Mouse (Mus musculus) layer of hippocampus, adult 2 months (tissue): ENCODE results near the gene Prkcz. TPM values are rescaled to one million over a fixed set of nuclear protein-coding genes. Genes with fewer than 3 reads are reported as not detected.

Experiments
- DNase-seq, 2 experiments: peaks; one replicate each; pipeline ENCODE4 v3.0.0; 2022; ENCODE audit warnings: low spot score in 2 of 2
- H3K27ac ChIP-seq: fragments of 200-600 bp; 2 replicates; pipeline ENCODE4 v1.8.1; 2022
- H3K4me3 ChIP-seq: fragments of 200-600 bp; 2 replicates; pipeline ENCODE4 v1.8.1; 2022; ENCODE audit warnings: mild to moderate bottlenecking
- CTCF ChIP-seq: fragments of 200-600 bp; conservative IDR thresholded peaks from 2 replicates; pipeline ENCODE4 v1.8.1; 2022; ENCODE audit warnings: antibody characterized with exemption, mild to moderate bottlenecking, moderate library complexity
- long read RNA-seq, 2 experiments: library from polyadenylated mRNA; stranded (forward); transcript quantifications; one replicate each; pipeline ENCODE4 v2.0.0; 2021; ENCODE audit warnings: borderline mapping rate in 2 of 2
- total RNA-seq, 2 experiments: library from RNA; stranded (reverse); gene quantifications; 2 replicates each; pipeline ENCODE4 v1.2.3; 2021

Prkcz gene
- total RNA-seq: 100 to 1,000 TPM; 158 to 160 TPM
- long read RNA-seq, experiment 1, full-length matches to known transcripts: 88 of 136 reads
- long read RNA-seq, experiment 1, partial matches to known transcripts: 14 of 136 reads
- long read RNA-seq, experiment 1, other reads (novel, unspliced or antisense): 34 of 136 reads
- long read RNA-seq, experiment 2, full-length matches to known transcripts: 130 of 184 reads
- long read RNA-seq, experiment 2, partial matches to known transcripts: 10 of 184 reads
- long read RNA-seq, experiment 2, other reads (novel, unspliced or antisense): 44 of 184 reads

GRCm38 (mm10) chr4:155361303-155361791 lies at the start of gene Prkcz:
Gene Prkcz (minus strand): TSS chr4:155361361.
- H3K27ac ChIP-seq: no peak within 1 kb of the TSS
- no peak for TF ChIP-seq CTCF
- peak within 1 kb of the TSS; percentile 48 for H3K4me3 ChIP-seq
- peak in 1 of 2 experiments; percentile 46 for DNase-seq

- peak within 1 kb of the TSS; percentile 69 for H3K4me3 ChIP-seq
- peak; percentile 89 for DNase-seq
- TF ChIP-seq CTCF: no peak
- peak within 1 kb of the TSS; percentile 90 for H3K27ac ChIP-seq
Observed at GRCm38 (mm10) chr4:155409058-155409776, 48.1 kb upstream of the Prkcz start, which contains the start of gene Cfap74. Gene Cfap74 (plus strand): TSS chr4:155409190.

GRCm38 (mm10) chr4:155408695-155409057 lies 47.5 kb upstream of the Prkcz start:
- Histone ChIP-seq H3K27ac (peak overlapping the region; percentile 90), H3K4me3 (peak overlapping the region; percentile 69)

GRCm38 (mm10) chr4:155402489-155402888 lies 41.3 kb upstream of the Prkcz start:
- no peak overlapping the region for H3K4me3 ChIP-seq
- TF ChIP-seq CTCF: no peak
- H3K27ac ChIP-seq: no peak overlapping the region
- no peak for DNase-seq

More at GRCm38 (mm10) chr4:155408695-155409057, 47.5 kb upstream of the Prkcz start:
- peak; percentile 70 for TF ChIP-seq CTCF
- DNase-seq: peak in 1 of 2 experiments; percentile 23

GRCm38 (mm10) chr4:155401121-155401520 lies 40.0 kb upstream of the Prkcz start:
- no peak for TF ChIP-seq CTCF
- no peak for DNase-seq
- Histone ChIP-seq H3K27ac (no peak overlapping the region), H3K4me3 (no peak overlapping the region)

- Histone ChIP-seq H3K27ac (peak overlapping the region; percentile 82), H3K4me3 (peak overlapping the region; percentile 80)
- no peak for TF ChIP-seq CTCF
- DNase-seq: no peak
Observed at GRCm38 (mm10) chr4:155398222-155398540, 37.0 kb upstream of the Prkcz start.

GRCm38 (mm10) chr4:155397511-155398221 lies 36.5 kb upstream of the Prkcz start, which contains the start of gene Gabrd:
Gene Gabrd (minus strand): TSS chr4:155398112.
- Histone ChIP-seq H3K27ac (peak within 1 kb of the TSS; percentile 82), H3K4me3 (peak within 1 kb of the TSS; percentile 80)
- TF ChIP-seq CTCF: 0 out of 2 replicates have a peak, but pooled peaks have one; percentile 7
- DNase-seq: peak; percentile 37 to 55

- Histone ChIP-seq H3K27ac (peak overlapping the region; percentile 82), H3K4me3 (peak overlapping the region; percentile 80)
- no peak for TF ChIP-seq CTCF
- no peak for DNase-seq
Observed at GRCm38 (mm10) chr4:155396751-155397150, 35.6 kb upstream of the Prkcz start.

GRCm38 (mm10) chr4:155395471-155395870 lies 34.3 kb upstream of the Prkcz start:
- Histone ChIP-seq H3K27ac (peak overlapping the region; percentile 82; the same call in 1 of the 2 replicates), H3K4me3 (peak overlapping the region; percentile 80)
- peak in 1 of 2 experiments; percentile 32 for DNase-seq
- no peak for TF ChIP-seq CTCF

- no peak overlapping the region for H3K4me3 ChIP-seq
- TF ChIP-seq CTCF: no peak
- no peak for DNase-seq
- H3K27ac ChIP-seq: no peak overlapping the region
Observed at GRCm38 (mm10) chr4:155387166-155387565, 26.0 kb upstream of the Prkcz start.

- Histone ChIP-seq H3K27ac (peak overlapping the region; percentile 89), H3K4me3 (no peak overlapping the region)
- no peak for TF ChIP-seq CTCF
- no peak for DNase-seq
Observed at GRCm38 (mm10) chr4:155383326-155383725, 22.2 kb upstream of the Prkcz start.

GRCm38 (mm10) chr4:155382752-155383151 lies 21.6 kb upstream of the Prkcz start:
- no peak overlapping the region for H3K4me3 ChIP-seq
- DNase-seq: peak; percentile 53 to 55
- no peak; the same call in none of the 2 replicates for TF ChIP-seq CTCF
- H3K27ac ChIP-seq: peak overlapping the region; percentile 89

GRCm38 (mm10) chr4:155381974-155382373 lies 20.8 kb upstream of the Prkcz start:
- no peak for DNase-seq

More at GRCm38 (mm10) chr4:155381974-155382373, 20.8 kb upstream of the Prkcz start:
- TF ChIP-seq CTCF: no peak
- H3K27ac ChIP-seq: peak overlapping the region; percentile 89
- no peak overlapping the region for H3K4me3 ChIP-seq
